Mouse (Mus musculus) heart, adult 10 weeks (tissue): ENCODE results near the gene Cutc. TPM values are rescaled to one million over a fixed set of nuclear protein-coding genes. Genes with fewer than 3 reads are reported as not detected.

Source experiments
- polyA plus RNA-seq: library from polyadenylated mRNA; stranded (reverse); fragments of 350-450 nt; fragmentation: Illumina TruSeq; extraction: RNeasy Lipid Tissue Mini Kit (QIAGEN cat#74804); gene quantifications from one replicate; pipeline ENCODE4 v1.2.3, GENCODE M21; 2014; ENCODE audit warnings: low read depth, low replicate concordance

Cutc gene
- 28.2 TPM for polyA plus RNA-seq

DNA sequence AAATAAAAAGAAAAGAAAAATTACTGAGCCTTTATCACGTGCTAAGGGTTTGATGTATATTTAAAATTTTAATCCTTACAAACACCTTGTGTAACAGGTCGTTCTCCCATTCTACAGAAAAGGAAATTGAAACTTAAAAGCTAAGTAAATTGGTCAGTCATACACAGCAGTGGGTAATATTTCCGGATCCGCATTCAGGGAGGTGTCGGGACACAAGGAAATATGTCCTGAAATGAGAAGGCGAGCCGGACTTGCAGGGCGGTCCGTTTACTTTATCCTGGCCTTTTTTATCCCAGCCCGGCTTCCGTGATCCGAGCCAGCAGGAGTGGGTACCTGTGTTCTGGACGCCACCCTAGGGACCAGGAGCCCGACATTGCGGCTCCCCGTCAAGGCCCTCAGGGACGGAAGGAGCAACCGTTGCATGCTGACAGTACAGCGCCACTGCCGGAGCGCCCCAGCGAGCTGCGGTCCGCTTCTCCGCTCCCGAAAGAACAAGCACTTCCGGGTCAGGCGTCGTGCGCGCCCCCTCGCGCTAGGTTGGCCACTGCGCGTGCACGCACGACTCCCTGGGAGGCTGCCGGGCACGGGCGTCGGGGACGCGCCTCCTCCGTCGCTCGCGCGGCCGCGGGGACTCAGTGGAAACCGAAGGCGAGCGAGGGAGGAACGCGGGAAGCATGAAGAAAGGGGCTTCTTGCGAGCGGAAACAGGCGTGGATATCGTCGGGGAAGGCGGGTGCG is at the start of gene Cutc, which contains the start of gene Cox15:
Gene Cutc (plus strand): TSS at position 508 of the 737 bp plus-strand sequence.
Gene Cox15 (minus strand): TSS at position 512 of the 737 bp plus-strand sequence.

GRCm38 (mm10) chr19:43781980-43782379 is 29.2 kb downstream of the Cutc start, which contains the start of gene Abcc2:
Abcc2 (plus strand) TSS chr19:43782192.

Other genes starting within 250 kb of the Cutc start
- 982 TPM for gene Got1, start 228.4 kb upstream of the Cutc start, polyA plus RNA-seq
- not detected for gene Nkx2-3, start 140.7 kb upstream of the Cutc start, polyA plus RNA-seq
- 43.9 TPM for gene Slc25a28, start 78.1 kb upstream of the Cutc start, polyA plus RNA-seq
- 0.55 TPM for gene Entpd7, start 63.3 kb upstream of the Cutc start, polyA plus RNA-seq
- 22.8 TPM for gene Cox15, start within 50 bp of the Cutc start, polyA plus RNA-seq
- gene Abcc2, start 29.2 kb downstream of the Cutc start, polyA plus RNA-seq = not detected
- 8.0 TPM for gene Dnmbp, start 187.2 kb downstream of the Cutc start, polyA plus RNA-seq
- gene Cpn1, start 233.6 kb downstream of the Cutc start, polyA plus RNA-seq = 0.31 TPM